Mouse (Mus musculus) hematopoietic stem cell, adult 5-6 weeks (primary cell): Measurements from ENCODE around the gene Sqstm1. TPM values are rescaled to one million over a fixed set of nuclear protein-coding genes. Genes with fewer than 3 reads are reported as not detected.

ENCODE experiments used
- ATAC-seq, 2 experiments: fragments of 125-278 bp in 1 of 2; replicated peaks in 1 of 2; 2 replicates each; pipeline ENCODE4 v1.8.0; 2016 to 2017; ENCODE audit warnings: inconsistent platforms in 2 of 2, mild to moderate bottlenecking in 2 of 2, moderate number of reproducible peaks in 2 of 2, low read depth in 1 of 2, moderate TSS enrichment in 1 of 2; ENCODE audit not compliant: low FRiP score in 2 of 2, poor library complexity in 2 of 2, severe bottlenecking in 2 of 2, insufficient read depth in 1 of 2, low TSS enrichment in 1 of 2
- total RNA-seq: library from RNA; stranded (forward); fragments of 172-1452, 232-1000 nt; gene quantifications from 2 replicates; pipeline ENCODE4 v1.2.3, GENCODE M21; 2017

Gene Sqstm1
- total RNA-seq, 1 experiment from 2014 or later = 449 TPM

- ATAC-seq = no peak
Measured at GRCm38 (mm10) chr11:50194793-50195192, 15.8 kb downstream of the Sqstm1 start.

GRCm38 (mm10) chr11:50194070-50194469 is 16.6 kb downstream of the Sqstm1 start:
- ATAC-seq = no peak

- ATAC-seq = no peak
Measured at GRCm38 (mm10) chr11:50192278-50192677, 18.3 kb downstream of the Sqstm1 start.

- no peak for ATAC-seq
Measured at GRCm38 (mm10) chr11:50190362-50190761, 20.3 kb downstream of the Sqstm1 start.

GRCm38 (mm10) chr11:50188682-50189081 is 21.9 kb downstream of the Sqstm1 start:
- ATAC-seq = no peak

DNA sequence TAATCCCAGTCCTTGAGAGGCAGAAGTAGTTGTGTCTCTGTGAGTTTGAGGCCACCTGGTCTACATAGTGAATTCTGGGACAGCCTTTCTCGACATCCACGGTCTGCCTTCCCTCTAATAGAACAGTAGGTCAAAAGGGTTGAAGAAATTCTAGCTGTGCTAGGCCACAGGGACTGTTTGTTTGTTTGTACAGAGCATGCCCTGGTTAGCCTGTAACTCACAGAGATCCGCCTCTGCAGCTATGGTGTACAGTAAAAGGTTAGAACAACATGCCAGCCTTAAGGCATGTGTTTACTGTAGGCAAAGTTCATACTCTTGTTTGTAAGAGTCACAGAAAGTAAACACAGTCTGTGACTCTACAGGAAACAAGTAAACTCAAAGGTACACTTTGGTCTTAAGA is 25.8 kb downstream of the Sqstm1 start:
- no peak for ATAC-seq

GRCm38 (mm10) chr11:50182702-50183101 is 27.9 kb downstream of the Sqstm1 start:
- no peak for ATAC-seq

DNA sequence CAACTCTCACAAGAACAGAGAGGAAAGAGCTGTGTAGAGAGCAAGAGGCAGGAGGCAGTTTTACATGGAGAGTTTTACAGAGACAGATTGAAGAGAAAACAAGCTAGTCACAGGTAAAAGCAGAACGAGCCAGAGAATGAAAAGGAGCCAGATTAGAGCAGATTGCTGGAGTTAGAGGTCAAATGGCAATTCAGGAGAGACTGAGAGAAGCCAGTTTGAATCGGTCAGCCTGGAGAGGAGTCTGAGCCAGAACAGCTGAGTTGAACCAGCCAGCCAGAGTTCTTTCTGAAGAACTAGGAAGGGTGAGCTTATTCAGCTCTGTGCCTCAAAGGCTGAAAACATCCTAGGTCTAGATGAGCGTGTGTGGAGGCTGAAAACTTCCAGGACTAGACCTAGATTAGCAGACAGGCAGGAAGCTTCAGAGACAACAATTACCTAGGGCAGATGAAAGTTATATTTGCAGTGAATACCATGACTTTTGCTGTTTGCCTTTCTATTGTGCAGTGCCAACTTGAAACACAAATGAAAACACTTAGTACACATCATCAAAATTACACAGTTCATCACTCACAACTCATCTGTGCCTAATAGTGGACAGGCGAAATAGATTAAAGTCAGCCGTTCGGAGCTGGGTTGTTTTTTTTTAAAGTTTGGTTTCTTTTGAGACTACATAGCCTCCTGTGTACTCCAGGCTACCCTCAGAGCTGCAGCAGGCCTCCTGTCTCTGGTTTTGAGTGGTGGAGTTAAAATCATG is 30.0 kb downstream of the Sqstm1 start:
- ATAC-seq = no peak

DNA sequence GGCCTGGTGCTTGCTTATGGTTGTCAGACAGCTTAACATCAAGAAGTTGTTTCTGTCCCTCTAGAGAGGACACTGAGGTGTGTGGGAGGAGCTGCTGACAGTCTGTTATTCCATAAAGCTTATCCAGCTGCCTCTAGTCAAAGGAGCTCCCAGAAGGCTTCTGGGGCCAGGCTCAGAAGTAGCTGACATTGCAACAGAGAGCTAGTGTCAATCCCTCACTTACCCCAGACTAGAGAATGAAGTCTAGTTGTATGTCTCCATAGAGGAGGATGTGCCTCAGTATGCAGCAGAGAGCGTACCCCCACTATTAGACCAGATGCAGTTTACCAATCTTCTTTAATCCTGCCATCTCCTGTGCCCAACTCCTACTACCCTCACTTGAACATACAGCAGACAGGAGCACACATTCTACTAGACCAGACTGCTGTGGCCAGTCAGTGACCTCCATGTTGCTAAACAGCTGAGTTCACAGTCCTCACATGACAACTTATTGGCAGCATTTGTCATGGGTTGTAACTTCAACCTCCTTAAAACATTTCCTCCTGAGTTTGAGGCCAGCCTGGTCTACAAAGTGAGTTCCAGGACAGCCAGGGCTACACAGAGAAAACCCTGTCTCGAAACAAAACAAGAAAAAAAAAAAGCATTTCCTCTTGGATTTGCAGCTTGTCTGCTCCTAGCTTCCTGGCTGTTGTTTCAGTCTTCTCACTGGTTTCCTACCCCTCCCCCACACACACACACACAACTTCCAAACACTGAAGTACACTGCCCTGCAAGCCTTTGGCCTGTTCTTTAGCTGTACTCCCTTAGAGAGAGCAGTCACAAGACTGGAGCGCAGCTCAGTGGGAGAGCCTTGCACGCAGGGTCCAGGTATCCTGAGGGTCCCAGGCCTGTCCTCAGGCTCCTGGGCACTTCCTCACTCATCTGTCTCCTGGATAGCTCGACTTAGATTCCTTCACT is 31.8 kb downstream of the Sqstm1 start:
- no peak for ATAC-seq

- ATAC-seq = no peak
Measured at GRCm38 (mm10) chr11:50177111-50177510, 33.5 kb downstream of the Sqstm1 start.

- no peak for ATAC-seq
Measured at GRCm38 (mm10) chr11:50176351-50176750, 34.3 kb downstream of the Sqstm1 start.

DNA sequence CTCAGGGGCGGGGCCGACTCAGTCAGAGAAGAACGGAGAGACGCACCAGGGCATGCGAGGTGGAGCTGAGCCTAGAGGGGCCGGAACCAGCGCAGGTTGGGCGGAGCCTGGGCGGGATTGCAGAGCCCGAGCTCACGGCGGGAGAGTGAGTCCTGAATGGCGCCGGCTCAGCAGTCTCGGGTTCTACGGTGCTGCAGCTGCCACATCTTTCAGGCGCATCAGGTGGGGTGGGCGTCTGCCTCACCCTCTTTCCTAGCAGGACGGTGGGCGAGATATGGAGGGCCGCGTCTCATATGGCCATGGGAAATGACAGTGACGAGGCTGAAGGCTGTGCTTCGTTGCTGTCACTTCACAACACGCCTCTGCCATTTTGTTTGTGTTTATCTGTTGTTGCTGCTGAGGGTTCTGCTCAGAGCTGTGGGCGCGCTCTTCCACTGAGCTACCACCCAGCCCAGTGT is 35.9 kb downstream of the Sqstm1 start:
- peak; percentile 99 to 100 for ATAC-seq

- ATAC-seq = peak in 1 of 2 experiments; percentile 11; a peak in 1 of 4 replicates
Measured at GRCm38 (mm10) chr11:50174111-50174729, 36.4 kb downstream of the Sqstm1 start, which contains the start of gene Mrnip. Mrnip (plus strand) TSS chr11:50174444.

GRCm38 (mm10) chr11:50168352-50168751 is 42.3 kb downstream of the Sqstm1 start:
- no peak for ATAC-seq

DNA sequence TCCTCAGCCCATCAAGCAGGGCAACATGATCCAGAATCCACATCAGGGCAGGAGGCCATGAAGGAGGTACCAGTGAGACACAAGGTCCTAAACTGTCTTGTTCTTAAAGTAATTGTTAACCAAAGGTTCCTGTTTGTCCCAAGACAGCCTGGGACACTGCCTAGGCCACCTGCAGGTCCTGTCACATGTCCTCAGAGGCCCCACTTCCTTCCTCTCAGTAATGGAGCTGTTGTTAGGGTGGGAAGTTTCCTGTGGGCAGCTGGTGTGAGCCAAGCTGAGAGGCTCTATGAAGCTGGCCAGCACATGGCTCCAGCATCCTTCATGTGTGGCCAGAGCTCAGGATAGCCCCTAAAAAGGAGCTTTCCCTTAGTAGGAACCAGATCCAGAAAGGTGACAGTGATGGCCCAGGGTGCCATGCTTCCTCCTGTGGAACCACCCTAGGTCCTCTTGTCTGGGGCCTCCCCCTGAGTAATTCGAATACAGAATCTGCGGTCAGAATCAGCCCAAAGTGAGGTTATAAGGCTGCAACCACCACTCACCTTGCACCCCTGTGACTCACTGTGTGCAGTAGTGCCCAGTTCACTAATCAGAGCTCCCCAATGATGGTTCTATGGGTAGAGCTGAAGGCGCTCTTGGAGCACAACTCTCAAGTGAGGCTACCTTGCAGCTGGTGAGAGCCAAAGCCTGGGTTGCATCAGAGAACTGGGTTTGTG is 48.1 kb downstream of the Sqstm1 start:
- peak; percentile 9 to 43; a peak in 1 of 4 replicates for ATAC-seq

DNA sequence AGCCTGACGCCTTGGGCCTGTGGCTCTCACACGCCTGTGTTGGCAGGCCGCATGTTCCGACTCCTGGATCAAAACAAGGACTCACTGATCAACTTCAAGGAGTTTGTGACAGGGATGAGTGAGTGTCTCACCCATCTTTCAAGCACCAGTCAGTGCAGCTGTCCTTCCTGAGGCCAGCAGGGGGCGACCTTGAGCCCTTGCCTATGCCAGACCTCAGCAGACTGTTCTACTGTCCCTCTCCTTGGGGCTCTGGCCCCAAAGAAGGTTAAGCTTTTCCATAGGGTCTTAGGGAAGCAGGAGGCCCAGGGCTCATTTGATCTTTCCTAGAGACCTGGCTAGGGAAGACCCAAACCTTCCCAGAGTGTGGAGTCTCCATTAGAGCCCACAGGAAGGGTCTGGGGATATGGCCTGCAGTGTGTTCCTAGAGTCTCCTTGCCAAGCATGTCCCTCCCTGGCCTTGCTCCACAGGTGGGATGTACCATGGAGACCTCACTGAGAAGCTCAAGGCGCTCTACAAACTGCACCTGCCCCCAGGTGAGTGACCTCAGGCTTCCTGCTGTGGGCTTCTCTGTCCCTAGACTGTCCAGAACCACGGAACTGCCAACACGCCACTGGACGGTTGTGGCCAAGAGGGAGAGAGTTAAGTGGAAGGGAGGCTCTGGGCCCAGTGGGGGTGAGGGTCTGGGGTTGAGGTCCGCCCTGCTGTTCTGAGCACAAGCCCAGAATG is 48.9 kb downstream of the Sqstm1 start:
- ATAC-seq = peak; percentile 62 to 71; a peak in 2 of 4 replicates
